Mouse (Mus musculus): Measurements from ENCODE around the gene Ppp2r5a.

The Ppp2r5a gene

GRCm38 (mm10) chr1:191417111-191417510 is 14.0 kb upstream of the Ppp2r5a start:
- DNase-seq, result no peak

- no peak for DNase-seq
Observed at GRCm38 (mm10) chr1:191416611-191417010, 13.5 kb upstream of the Ppp2r5a start.

- no peak for DNase-seq
Observed at GRCm38 (mm10) chr1:191414432-191414831, 11.4 kb upstream of the Ppp2r5a start.

- DNase-seq, result no peak
Observed at GRCm38 (mm10) chr1:191413691-191414415, 10.8 kb upstream of the Ppp2r5a start.

GRCm38 (mm10) chr1:191410294-191411036 is 7.4 kb upstream of the Ppp2r5a start:
- DNase-seq, result no peak

- DNase-seq, result no peak
Observed at GRCm38 (mm10) chr1:191407246-191407645, 4.2 kb upstream of the Ppp2r5a start.

GRCm38 (mm10) chr1:191406516-191406915 is 3.4 kb upstream of the Ppp2r5a start:
- DNase-seq, result no peak

GRCm38 (mm10) chr1:191404721-191405329 is 1.8 kb upstream of the Ppp2r5a start:
- DNase-seq, result no peak

- DNase-seq, result no peak
Observed at GRCm38 (mm10) chr1:191404301-191404700, 1.2 kb upstream of the Ppp2r5a start.

GRCm38 (mm10) chr1:191402506-191402905 is 566 bp downstream of the Ppp2r5a start:
- no peak for DNase-seq

- peak; percentile 99 for DNase-seq
Observed at GRCm38 (mm10) chr1:191396897-191397849, 5.9 kb downstream of the Ppp2r5a start.

- peak; percentile 75 for DNase-seq
Observed at GRCm38 (mm10) chr1:191396446-191396845, 6.6 kb downstream of the Ppp2r5a start.

- DNase-seq, result peak; percentile 55
Observed at GRCm38 (mm10) chr1:191395871-191396433, 7.1 kb downstream of the Ppp2r5a start.

GRCm38 (mm10) chr1:191395200-191395599 is 7.9 kb downstream of the Ppp2r5a start:
- no peak for DNase-seq

- no peak for DNase-seq
Observed at GRCm38 (mm10) chr1:191394126-191394525, 8.9 kb downstream of the Ppp2r5a start.

GRCm38 (mm10) chr1:191393536-191393935 is 9.5 kb downstream of the Ppp2r5a start:
- no peak for DNase-seq

- peak; percentile 79 for DNase-seq
Observed at GRCm38 (mm10) chr1:191391311-191391710, 11.8 kb downstream of the Ppp2r5a start.

- DNase-seq, result no peak
Observed at GRCm38 (mm10) chr1:191384786-191385430, 18.2 kb downstream of the Ppp2r5a start.

GRCm38 (mm10) chr1:191381955-191382736 is 20.9 kb downstream of the Ppp2r5a start:
- no peak for DNase-seq

- DNase-seq, result no peak
Observed at GRCm38 (mm10) chr1:191380843-191381242, 22.2 kb downstream of the Ppp2r5a start.

- no peak for DNase-seq
Observed at GRCm38 (mm10) chr1:191378080-191378479, 25.0 kb downstream of the Ppp2r5a start.
